In the genomic region with DNA sequence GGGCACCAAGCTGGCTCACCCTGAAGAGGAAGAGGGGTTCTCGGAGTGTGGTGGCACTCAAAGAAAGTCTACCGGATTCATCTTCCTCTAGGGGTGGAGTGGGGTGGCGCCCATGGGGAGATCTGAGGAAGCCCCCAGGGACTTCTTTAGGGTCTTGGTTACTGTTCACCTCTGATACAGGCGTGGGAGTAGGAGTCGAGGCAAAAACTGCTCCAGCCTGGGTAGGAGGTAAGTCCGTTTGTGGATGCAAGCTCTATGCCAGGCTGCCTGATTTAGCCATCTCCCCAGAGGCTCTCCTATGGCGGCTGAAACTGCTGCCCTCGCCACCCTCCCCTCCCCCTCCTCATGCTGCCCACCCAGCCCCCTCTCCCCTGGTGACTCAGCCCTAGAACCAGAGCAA, we compare ENCODE assay signal across 15 mouse cellular contexts. TPM values are rescaled to one million over a fixed set of nuclear protein-coding genes. Genes with fewer than 3 reads are reported as not detected.
DNase-seq lines count a peak whose midpoint lies in the region; ATAC-seq lines count a peak whose summit lies in the region.
"Had no signal": no experiment of that assay in that cellular context is flagged by ENCODE, and none has a peak within 500 bp of the region (broad histone marks: within the 10 kb centered on the region; RNA-seq: fewer than 3 reads in every experiment).

No protein-coding gene starts in this region.

- H3K4me2 ChIP-seq in heart, embryonic 13.5 days, result peak overlapping the region; percentile 45
- H3K4me2 ChIP-seq in lung, embryonic 15.5 days, result 0 out of 2 replicates have a peak overlapping the region, but pooled peaks have one; percentile 6
- H3K4me2 ChIP-seq in stomach, embryonic 15.5 days, result 0 out of 2 replicates have a peak overlapping the region, but pooled peaks have one; percentile 16
- H3K4me2 ChIP-seq in liver, embryonic 11.5 days, result no peak overlapping the region

- H3K36me3 ChIP-seq in heart, embryonic 13.5 days, result no peaks in the 10 kb centered on the region; the same call in 1 of the 2 replicates
- H3K36me3 ChIP-seq in lung, embryonic 15.5 days, result no peaks in the 10 kb centered on the region
- H3K36me3 ChIP-seq in stomach, embryonic 15.5 days, result no peaks in the 10 kb centered on the region
- H3K36me3 ChIP-seq in liver, embryonic 11.5 days (ENCODE audit: control insufficient read depth, insufficient read depth, low read length), result no peaks in the 10 kb centered on the region

- H3K9me3 ChIP-seq in heart, embryonic 13.5 days, result no peaks in the 10 kb centered on the region
- H3K9me3 ChIP-seq in lung, embryonic 15.5 days, result no peaks in the 10 kb centered on the region
- H3K9me3 ChIP-seq in stomach, embryonic 15.5 days, result no peaks in the 10 kb centered on the region
- H3K9me3 ChIP-seq in liver, embryonic 11.5 days (ENCODE audit: control insufficient read depth, low read length), result no peaks in the 10 kb centered on the region

- WGBS in heart, embryonic 13.5 days, result 60% methylated on average over 8 of the region's 8 CpGs
- 70% methylated on average over 8 of the region's 8 CpGs for WGBS in lung, embryonic 15.5 days
- WGBS in stomach, embryonic 15.5 days, result 74% methylated on average over 8 of the region's 8 CpGs
- 62% methylated on average over 8 of the region's 8 CpGs for WGBS in liver, embryonic 11.5 days

- peak overlapping the region; percentile 42; the same call in 1 of the 2 replicates for H3K9ac ChIP-seq in heart, embryonic 13.5 days
- no peak overlapping the region for H3K9ac ChIP-seq in lung, embryonic 15.5 days
- H3K9ac ChIP-seq in stomach, embryonic 15.5 days, result no peak overlapping the region
- no peak overlapping the region for H3K9ac ChIP-seq in liver, embryonic 11.5 days (ENCODE audit: low read depth, low read length)

- no peak for ATAC-seq in heart, embryonic 13.5 days (ENCODE audit: extremely low read depth, insufficient number of reproducible peaks, low FRiP score, low TSS enrichment)
- ATAC-seq in lung, embryonic 15.5 days (ENCODE audit: borderline replicate concordance, extremely low read depth, low FRiP score, low TSS enrichment), result no peak
- no peak for ATAC-seq in stomach, embryonic 15.5 days (ENCODE audit: insufficient read depth, low FRiP score, low read depth)
- ATAC-seq in liver, embryonic 11.5 days (replicated peaks; ENCODE audit: low FRiP score), result no peak
- ATAC-seq: hindbrain, postnatal 0 days had no signal

- peaks cover 21% of the 10 kb centered on the region for H3K27me3 ChIP-seq in heart, embryonic 13.5 days (replicated peaks)
- peaks cover 20% of the 10 kb centered on the region for H3K27me3 ChIP-seq in lung, embryonic 15.5 days
- H3K27me3 ChIP-seq in stomach, embryonic 15.5 days (replicated peaks), result 0 out of 2 replicates have a peak, but pooled peaks cover 2% of the 10 kb centered on the region
- peaks cover 40% of the 10 kb centered on the region for H3K27me3 ChIP-seq in liver, embryonic 11.5 days (replicated peaks; ENCODE audit: control insufficient read depth, insufficient read depth, low read length)

- H3K27ac ChIP-seq in heart, embryonic 13.5 days (replicated peaks), result peak overlapping the region; percentile 87
- peak overlapping the region; percentile 86 for H3K27ac ChIP-seq in lung, embryonic 15.5 days
- H3K27ac ChIP-seq in stomach, embryonic 15.5 days, result peak overlapping the region; percentile 64
- H3K27ac ChIP-seq in liver, embryonic 11.5 days (ENCODE audit: low read depth, low read length), result no peak overlapping the region
- H3K27ac ChIP-seq: hindbrain, postnatal 0 days had no signal

- no peak overlapping the region for H3K4me3 ChIP-seq in heart, embryonic 13.5 days
- no peak overlapping the region for H3K4me3 ChIP-seq in lung, embryonic 15.5 days
- H3K4me3 ChIP-seq in stomach, embryonic 15.5 days (replicated peaks), result no peak overlapping the region
- no peak overlapping the region for H3K4me3 ChIP-seq in liver, embryonic 11.5 days (ENCODE audit: low read depth, low read length)

- DNase-seq in heart, postnatal 4 days, result no peak
- no peak for DNase-seq in lung, postnatal 14 days
- DNase-seq in MN1 (ENCODE audit: low spot score), result peak; percentile 37
- DNase-seq in liver, embryonic 11.5 days (ENCODE audit: low spot score), result no peak
- DNase-seq: adrenal gland, adult 2 months; layer of hippocampus, adult 9-11 months; retina, postnatal 1 day; thymus, adult 18-20 months had no signal

- H3K4me1 ChIP-seq in heart, embryonic 13.5 days, result peaks cover 80% of the 10 kb centered on the region
- H3K4me1 ChIP-seq in lung, embryonic 15.5 days, result peaks cover 82% of the 10 kb centered on the region
- H3K4me1 ChIP-seq in stomach, embryonic 15.5 days, result peaks cover 67% of the 10 kb centered on the region
- peaks cover 8% of the 10 kb centered on the region for H3K4me1 ChIP-seq in liver, embryonic 11.5 days (replicated peaks; ENCODE audit: control insufficient read depth, insufficient read depth, low read length)

RNA-seq across cellular contexts. Expression of a gene that starts 4.5 kb away (rescaled TPM):
- 10.2 and 12.2 TPM in 2 replicates for polyA plus RNA-seq in heart, embryonic 13.5 days (2015; fragmentation: Nextera tagmentation; extraction: Ambion mirVana)
- total RNA-seq in heart, postnatal 4 days (2021), result 10 to 100 TPM; 16.1 to 16.4 TPM
- 27.0 and 27.3 TPM in 2 replicates for polyA plus RNA-seq in lung, embryonic 15.5 days (2015; fragmentation: Nextera tagmentation; extraction: Ambion mirVana)
- polyA plus RNA-seq in stomach, embryonic 15.5 days (2015; fragmentation: Nextera tagmentation; extraction: Ambion mirVana), result 23.8 and 24.1 TPM in 2 replicates
- polyA plus RNA-seq in liver, embryonic 11.5 days (2014; fragmentation: Nextera tagmentation; extraction: Ambion mirVana), result 4.0 and 4.6 TPM in 2 replicates

RNA-seq across cellular contexts. Expression of a gene that starts 31.0 kb away (rescaled TPM):
- 77.9 and 81.1 TPM in 2 replicates for polyA plus RNA-seq in heart, embryonic 13.5 days (2015; fragmentation: Nextera tagmentation; extraction: Ambion mirVana)
- total RNA-seq in heart, postnatal 4 days (2021), result 100 to 1,000 TPM; 178 to 200 TPM
- 27.8 and 30.9 TPM in 2 replicates for polyA plus RNA-seq in lung, embryonic 15.5 days (2015; fragmentation: Nextera tagmentation; extraction: Ambion mirVana)
- polyA plus RNA-seq in stomach, embryonic 15.5 days (2015; fragmentation: Nextera tagmentation; extraction: Ambion mirVana), result 30.2 and 35.1 TPM in 2 replicates
- polyA plus RNA-seq in liver, embryonic 11.5 days (2014; fragmentation: Nextera tagmentation; extraction: Ambion mirVana), result 14.9 and 15.2 TPM in 2 replicates

RNA-seq across cellular contexts. Expression of a gene that starts 47.8 kb away (rescaled TPM):
- polyA plus RNA-seq in heart, embryonic 13.5 days (2015; fragmentation: Nextera tagmentation; extraction: Ambion mirVana), result 0.17 TPM in 1 of 2 replicates, not detected in the other
- not detected for total RNA-seq in heart, postnatal 4 days (2021)
- polyA plus RNA-seq in lung, embryonic 15.5 days (2015; fragmentation: Nextera tagmentation; extraction: Ambion mirVana), result 0.23 and 0.50 TPM in 2 replicates
- polyA plus RNA-seq in stomach, embryonic 15.5 days (2015; fragmentation: Nextera tagmentation; extraction: Ambion mirVana), result 1.9 and 2.0 TPM in 2 replicates
- 0.63 and 0.68 TPM in 2 replicates for polyA plus RNA-seq in liver, embryonic 11.5 days (2014; fragmentation: Nextera tagmentation; extraction: Ambion mirVana)
- total RNA-seq: left cerebral cortex, postnatal 10 days; liver, adult 2 months had no signal
- polyA plus RNA-seq: liver, adult 2 months; neural tube, embryonic 14.5 days had no signal
